Mouse (Mus musculus): ENCODE measurements around the gene Gps1. TPM values are rescaled to one million over a fixed set of nuclear protein-coding genes. Genes with fewer than 3 reads are reported as not detected.
"Not testable (repeated sequence)": the region's sequence is repeated elsewhere in the genome, so short reads cannot be mapped to it uniquely, and the experiment has no call there.

Gene Gps1
- total and polyA plus RNA-seq, 2 experiments from 2014 or later = 233 to 252 TPM

GRCm38 (mm10) chr11:120783426-120784063 is 527 bp upstream of the Gps1 start:
- ATAC-seq (ENCODE audit: low FRiP score) (peak; percentile 29; the same call in 1 of the 2 replicates), DNase-seq (ENCODE audit: low spot score) (no peak)
- Histone ChIP-seq H3K9ac (replicated peaks; ENCODE audit: low read length, poor library complexity, severe bottlenecking) (peak overlapping the region; percentile 86), H3K9me3 (ENCODE audit: low read length) (no peaks in the 10 kb centered on the region), H3K4me3 (ENCODE audit: low read depth, low read length) (peak overlapping the region; percentile 84), H3K4me2 (ENCODE audit: low read depth, low read length, poor library complexity, severe bottlenecking) (peak overlapping the region; percentile 97), H3K36me3 (ENCODE audit: insufficient read depth, low read length) (peaks cover 31% of the 10 kb centered on the region), H3K27ac (ENCODE audit: low read depth, low read length) (peak overlapping the region; percentile 82), H3K27me3 (ENCODE audit: insufficient read depth, low read length) (no peaks in the 10 kb centered on the region), H3K4me1 (ENCODE audit: insufficient read depth, low read length) (peaks cover 9% of the 10 kb centered on the region; the same call in 1 of the 2 replicates)
- under 1% methylated on average over 26 of the region's 42 CpGs for WGBS
- TF ChIP-seq CTCF (IDR thresholded peaks at IDR 0.05) = no peak

DNA sequence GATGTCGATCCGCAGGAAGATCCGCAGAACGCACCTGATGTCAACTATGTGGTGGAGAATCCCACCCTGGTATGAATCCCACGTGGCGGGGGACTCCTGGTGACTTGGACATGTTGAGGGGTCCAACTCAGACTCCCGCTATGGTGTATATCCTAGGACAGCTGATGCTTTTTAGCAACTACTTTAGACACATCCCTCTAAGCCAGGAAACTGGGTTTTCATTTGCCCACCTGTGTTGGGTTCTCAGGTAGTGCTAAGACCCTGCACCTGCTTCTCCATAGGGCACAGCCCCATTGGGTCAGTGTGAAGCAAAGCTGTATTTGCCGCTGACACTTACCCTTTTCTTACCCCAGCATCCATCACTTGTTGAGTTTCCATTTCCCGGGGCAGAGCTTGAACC is 1.1 kb downstream of the Gps1 start:
- Histone ChIP-seq H3K27ac (ENCODE audit: low read depth, low read length) (no peak overlapping the region), H3K9ac (replicated peaks; ENCODE audit: low read length, poor library complexity, severe bottlenecking) (peak overlapping the region; percentile 86), H3K9me3 (ENCODE audit: low read length) (no peaks in the 10 kb centered on the region), H3K4me1 (ENCODE audit: insufficient read depth, low read length) (peaks cover 9% of the 10 kb centered on the region; the same call in 1 of the 2 replicates), H3K4me2 (ENCODE audit: low read depth, low read length, poor library complexity, severe bottlenecking) (peak overlapping the region; percentile 97), H3K27me3 (ENCODE audit: insufficient read depth, low read length) (no peaks in the 10 kb centered on the region), H3K36me3 (ENCODE audit: insufficient read depth, low read length) (peaks cover 40% of the 10 kb centered on the region), H3K4me3 (ENCODE audit: low read depth, low read length) (peak overlapping the region; percentile 84)
- ATAC-seq (ENCODE audit: low FRiP score) (no peak), DNase-seq (ENCODE audit: low spot score) (no peak)
- no peak for TF ChIP-seq CTCF (IDR thresholded peaks at IDR 0.05)
- 40% methylated on average over 9 of the region's 9 CpGs for WGBS

DNA sequence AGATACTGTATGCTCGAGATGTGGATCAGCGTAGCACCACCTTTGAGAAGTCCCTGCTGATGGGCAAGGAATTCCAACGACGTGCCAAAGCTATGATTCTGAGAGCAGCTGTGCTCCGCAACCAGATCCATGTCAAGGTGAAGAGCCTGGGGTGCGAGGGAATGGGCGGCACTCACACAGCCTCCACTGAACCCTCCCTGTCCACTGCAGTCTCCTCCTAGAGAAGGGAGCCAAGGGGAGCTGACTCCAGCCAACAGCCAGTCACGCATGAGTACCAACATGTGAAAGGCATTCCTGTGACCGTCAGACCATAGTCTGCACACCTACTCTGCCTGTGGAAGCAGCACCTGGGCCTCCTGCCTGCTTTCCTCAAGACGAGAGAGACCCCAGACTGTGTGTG is 4.4 kb downstream of the Gps1 start:
- not testable (repeated sequence) for DNase-seq (ENCODE audit: low spot score); H3K27ac ChIP-seq (ENCODE audit: low read depth, low read length); H3K4me2 ChIP-seq (ENCODE audit: low read depth, low read length, poor library complexity, severe bottlenecking); ATAC-seq (ENCODE audit: low FRiP score); H3K9ac ChIP-seq (replicated peaks; ENCODE audit: low read length, poor library complexity, severe bottlenecking); H3K4me3 ChIP-seq (ENCODE audit: low read depth, low read length); H3K4me1 ChIP-seq (ENCODE audit: insufficient read depth, low read length); H3K9me3 ChIP-seq (ENCODE audit: low read length); H3K27me3 ChIP-seq (ENCODE audit: insufficient read depth, low read length)
- peaks cover 52% of the 10 kb centered on the region for H3K36me3 ChIP-seq (ENCODE audit: insufficient read depth, low read length)
- WGBS = 89% methylated on average over 9 of the region's 10 CpGs

GRCm38 (mm10) chr11:120789355-120789754 is 5.3 kb downstream of the Gps1 start:
- no peak overlapping the region for H3K4me2 ChIP-seq (ENCODE audit: low read depth, low read length, poor library complexity, severe bottlenecking)
- WGBS = 90% methylated on average over 4 of the region's 4 CpGs
- H3K36me3 ChIP-seq (ENCODE audit: insufficient read depth, low read length) = peaks cover 56% of the 10 kb centered on the region
- H3K4me3 ChIP-seq (ENCODE audit: low read depth, low read length) = no peak overlapping the region
- no peak for TF ChIP-seq CTCF (IDR thresholded peaks at IDR 0.05)
- ATAC-seq (ENCODE audit: low FRiP score) = no peak
- H3K27me3 ChIP-seq (ENCODE audit: insufficient read depth, low read length) = no peaks in the 10 kb centered on the region
- no peak overlapping the region for H3K9ac ChIP-seq (replicated peaks; ENCODE audit: low read length, poor library complexity, severe bottlenecking)
- no peak overlapping the region for H3K27ac ChIP-seq (ENCODE audit: low read depth, low read length)
- H3K4me1 ChIP-seq (ENCODE audit: insufficient read depth, low read length) = peaks cover 9% of the 10 kb centered on the region; the same call in 1 of the 2 replicates
- H3K9me3 ChIP-seq (ENCODE audit: low read length) = no peaks in the 10 kb centered on the region
- DNase-seq (ENCODE audit: low spot score) = no peak

- no peak overlapping the region for H3K4me3 ChIP-seq (ENCODE audit: low read depth, low read length)
- TF ChIP-seq CTCF (IDR thresholded peaks at IDR 0.05) = peak; percentile 34; the same call in 1 of the 2 replicates
- no peak overlapping the region for H3K9ac ChIP-seq (replicated peaks; ENCODE audit: low read length, poor library complexity, severe bottlenecking)
- ATAC-seq (ENCODE audit: low FRiP score) = no peak
- peaks cover 7% of the 10 kb centered on the region; the same call in 1 of the 2 replicates for H3K4me1 ChIP-seq (ENCODE audit: insufficient read depth, low read length)
- no peaks in the 10 kb centered on the region for H3K27me3 ChIP-seq (ENCODE audit: insufficient read depth, low read length)
- peaks cover 57% of the 10 kb centered on the region for H3K36me3 ChIP-seq (ENCODE audit: insufficient read depth, low read length)
- WGBS = 94% methylated on average over 3 of the region's 3 CpGs
- no peaks in the 10 kb centered on the region for H3K9me3 ChIP-seq (ENCODE audit: low read length)
- no peak overlapping the region for H3K4me2 ChIP-seq (ENCODE audit: low read depth, low read length, poor library complexity, severe bottlenecking)
- no peak for DNase-seq (ENCODE audit: low spot score)
- H3K27ac ChIP-seq (ENCODE audit: low read depth, low read length) = no peak overlapping the region
Measured at GRCm38 (mm10) chr11:120789810-120790209, 5.7 kb downstream of the Gps1 start.

GRCm38 (mm10) chr11:120792652-120793051 is 8.6 kb downstream of the Gps1 start:
- peaks cover 7% of the 10 kb centered on the region for H3K4me1 ChIP-seq (ENCODE audit: insufficient read depth, low read length)
- no peak overlapping the region for H3K4me3 ChIP-seq (ENCODE audit: low read depth, low read length)
- DNase-seq (ENCODE audit: low spot score) (no peak), ATAC-seq (ENCODE audit: low FRiP score) (no peak)
- WGBS = 93% methylated on average over 9 of the region's 9 CpGs
- no peak overlapping the region for H3K27ac ChIP-seq (ENCODE audit: low read depth, low read length)
- H3K9me3 ChIP-seq (ENCODE audit: low read length) = no peaks in the 10 kb centered on the region
- H3K9ac ChIP-seq (replicated peaks; ENCODE audit: low read length, poor library complexity, severe bottlenecking) = no peak overlapping the region
- no peaks in the 10 kb centered on the region for H3K27me3 ChIP-seq (ENCODE audit: insufficient read depth, low read length)
- H3K4me2 ChIP-seq (ENCODE audit: low read depth, low read length, poor library complexity, severe bottlenecking) = no peak overlapping the region
- no peak for TF ChIP-seq CTCF (IDR thresholded peaks at IDR 0.05)
- peaks cover 44% of the 10 kb centered on the region for H3K36me3 ChIP-seq (ENCODE audit: insufficient read depth, low read length)
